Mouse (Mus musculus): ENCODE measurements around the gene Ntsr2.

The Ntsr2 gene

DNA sequence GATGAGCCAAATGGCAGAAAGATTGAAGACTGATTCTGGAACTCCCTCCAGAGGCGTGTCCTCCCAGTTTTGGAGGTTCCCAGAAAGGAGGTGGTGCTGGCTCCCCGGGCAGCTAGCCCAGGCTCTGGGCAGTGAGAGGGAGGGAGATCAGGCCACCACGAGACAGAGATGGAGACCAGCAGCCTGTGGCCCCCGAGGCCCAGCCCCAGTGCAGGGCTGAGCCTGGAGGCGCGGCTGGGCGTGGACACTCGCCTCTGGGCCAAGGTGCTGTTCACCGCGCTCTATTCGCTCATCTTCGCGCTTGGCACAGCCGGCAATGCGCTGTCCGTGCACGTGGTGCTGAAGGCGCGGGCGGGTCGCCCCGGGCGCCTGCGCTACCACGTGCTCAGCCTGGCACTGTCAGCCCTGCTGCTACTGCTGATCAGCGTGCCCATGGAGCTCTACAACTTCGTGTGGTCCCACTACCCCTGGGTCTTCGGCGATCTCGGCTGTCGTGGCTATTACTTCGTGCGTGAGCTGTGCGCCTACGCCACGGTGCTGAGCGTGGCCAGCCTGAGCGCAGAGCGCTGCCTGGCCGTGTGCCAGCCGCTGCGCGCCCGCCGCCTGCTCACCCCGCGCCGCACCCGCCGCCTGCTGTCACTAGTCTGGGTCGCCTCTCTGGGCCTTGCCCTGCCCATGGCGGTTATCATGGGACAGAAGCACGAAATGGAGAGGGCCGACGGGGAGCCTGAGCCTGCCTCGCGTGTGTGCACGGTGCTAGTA is at the start of gene Ntsr2:
Ntsr2 (plus strand) TSS at position 51 of the 762 bp plus-strand sequence.
- peak; percentile 16 for DNase-seq (ENCODE audit: low read depth)

DNA sequence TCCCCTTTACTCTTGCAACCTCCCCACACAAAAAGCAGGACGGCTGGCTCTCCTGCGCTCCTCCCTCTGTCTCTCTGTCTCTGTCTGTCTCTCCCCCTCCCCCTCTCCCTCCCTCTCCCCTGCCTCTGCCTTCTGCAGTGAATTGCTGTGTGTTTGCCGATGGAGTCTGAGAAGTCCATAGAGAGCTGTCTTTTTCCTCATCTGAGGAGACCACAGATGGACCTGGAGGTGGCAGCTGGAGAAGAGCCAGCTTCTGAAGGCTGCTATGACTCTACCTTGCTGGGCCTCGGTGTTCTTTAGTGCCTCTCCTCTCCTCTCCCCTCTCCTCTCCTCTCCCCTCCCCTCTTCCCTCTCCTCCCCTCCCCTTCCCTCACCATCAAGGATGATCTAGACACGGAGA is 47.6 kb upstream of the Ntsr2 start:
- no peak for DNase-seq (ENCODE audit: low read depth)

DNA sequence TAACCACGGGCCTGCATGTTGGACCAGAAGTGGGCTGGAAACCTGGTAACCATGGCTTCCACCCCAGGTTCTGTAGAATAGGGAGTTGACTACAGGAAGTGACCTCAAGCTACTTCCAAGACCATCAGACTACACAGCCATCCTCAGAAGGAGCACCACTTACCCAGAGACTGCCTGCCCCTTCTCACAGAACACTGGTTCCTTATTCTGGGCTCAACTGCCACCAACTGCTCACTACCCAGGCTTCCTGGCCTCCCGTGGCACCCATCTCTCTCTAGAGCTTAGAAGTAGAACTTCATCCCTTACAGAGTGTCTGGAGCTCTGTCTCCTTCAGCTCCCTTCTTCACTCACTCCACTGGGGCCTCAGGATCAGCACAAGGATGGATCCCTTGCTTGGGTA is 42.2 kb upstream of the Ntsr2 start, which contains the start of gene Lpin1:
Lpin1 (minus strand) TSS at position 31 of the 400 bp plus-strand sequence.
- DNase-seq (ENCODE audit: low read depth) = no peak

DNA sequence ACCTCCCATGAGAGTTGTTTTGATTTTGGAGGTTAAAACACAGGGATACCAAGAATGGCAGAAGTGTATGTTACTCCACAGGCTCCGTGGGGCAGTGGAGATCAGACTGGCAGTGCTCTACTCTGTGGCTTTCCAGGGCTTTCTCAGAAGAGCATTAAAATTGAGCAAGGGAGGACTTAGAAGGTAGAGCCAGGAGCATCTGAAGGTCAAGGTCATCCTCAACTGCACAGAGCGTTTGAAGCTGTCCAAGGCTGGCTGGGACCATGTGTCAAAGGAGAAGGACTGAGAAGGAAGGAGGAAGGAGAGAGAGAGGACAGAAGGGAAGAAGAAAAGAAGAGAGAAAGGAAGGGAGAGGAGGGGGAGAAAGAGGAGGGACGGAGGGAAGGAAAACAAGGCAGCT is 38.6 kb upstream of the Ntsr2 start:
- DNase-seq (ENCODE audit: low read depth) = no peak

DNA sequence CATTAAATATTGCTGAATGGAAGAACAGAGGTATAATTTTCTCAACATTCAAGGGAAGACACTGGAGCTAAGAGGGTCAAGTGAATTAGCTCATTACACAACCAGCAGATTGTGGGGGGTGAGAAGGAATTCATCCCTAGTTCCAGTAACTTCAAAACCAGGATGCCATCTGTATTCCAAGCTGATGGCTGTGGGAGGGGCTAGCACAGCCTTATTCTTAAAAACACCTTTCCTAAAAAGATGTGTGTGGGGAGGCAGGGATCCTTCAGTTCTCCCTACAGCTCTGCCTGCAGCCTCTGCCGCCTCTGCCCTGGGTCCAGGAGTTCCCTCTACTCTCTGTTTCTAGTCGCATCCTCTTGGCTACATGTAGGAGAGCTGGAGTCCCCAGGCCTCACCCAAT is 37.4 kb upstream of the Ntsr2 start:
- no peak for DNase-seq (ENCODE audit: low read depth)

DNA sequence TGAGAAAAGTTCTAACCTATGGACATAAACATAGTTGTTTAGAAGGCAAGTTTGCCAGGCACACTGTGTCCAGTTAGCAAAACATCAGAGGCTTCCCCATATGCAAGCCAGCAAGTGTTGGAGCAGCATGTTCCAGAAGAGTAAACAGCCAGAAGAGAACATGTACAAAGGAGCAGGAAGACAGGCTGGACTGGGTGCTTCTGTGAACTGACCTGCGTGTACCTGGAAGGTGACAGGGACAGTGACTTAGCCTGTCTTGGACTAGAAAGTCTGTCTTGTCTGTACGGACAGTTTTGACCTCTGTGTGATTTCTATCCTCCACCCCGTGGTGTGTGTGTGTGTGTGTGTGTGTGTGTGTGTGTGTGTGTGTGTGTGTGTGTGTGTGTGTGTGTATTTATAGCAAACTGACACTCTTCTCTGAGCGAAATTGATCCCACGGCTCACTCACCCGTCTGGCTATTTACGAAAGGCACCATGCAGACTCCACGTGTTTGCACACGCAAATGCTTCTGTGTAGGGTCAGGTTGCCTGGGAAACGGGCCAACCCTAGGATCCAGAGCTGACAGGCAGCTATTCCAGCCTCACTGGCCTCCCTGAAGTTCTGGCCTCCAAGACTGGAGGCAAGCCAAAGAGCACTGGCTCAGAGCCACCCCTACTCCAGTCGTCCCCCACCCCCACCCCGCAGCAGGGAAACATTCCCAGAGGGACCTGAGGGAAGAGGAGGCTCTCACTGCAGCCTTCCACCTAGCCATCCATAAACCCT is 34.5 kb upstream of the Ntsr2 start:
- no peak for DNase-seq (ENCODE audit: low read depth)

DNA sequence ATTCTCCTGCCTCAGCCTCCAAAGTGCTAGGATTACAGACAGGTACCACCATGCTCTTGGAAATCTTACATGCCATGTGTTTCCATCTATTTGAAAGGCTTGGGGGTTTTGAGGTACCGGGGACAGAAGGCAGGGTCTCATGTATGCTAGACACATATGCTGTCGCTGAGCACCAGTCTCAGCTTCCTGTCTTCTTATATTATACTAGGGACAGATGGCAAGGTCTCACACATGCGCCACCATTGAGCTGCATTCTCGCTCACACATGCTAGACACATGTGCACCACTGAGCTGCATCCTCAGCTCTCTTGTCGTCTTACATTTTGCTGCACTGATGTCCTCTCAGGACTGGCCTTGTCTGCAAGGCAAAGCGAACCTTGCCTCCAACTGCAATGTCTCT is 33.7 kb upstream of the Ntsr2 start:
- no peak for DNase-seq (ENCODE audit: low read depth)

DNA sequence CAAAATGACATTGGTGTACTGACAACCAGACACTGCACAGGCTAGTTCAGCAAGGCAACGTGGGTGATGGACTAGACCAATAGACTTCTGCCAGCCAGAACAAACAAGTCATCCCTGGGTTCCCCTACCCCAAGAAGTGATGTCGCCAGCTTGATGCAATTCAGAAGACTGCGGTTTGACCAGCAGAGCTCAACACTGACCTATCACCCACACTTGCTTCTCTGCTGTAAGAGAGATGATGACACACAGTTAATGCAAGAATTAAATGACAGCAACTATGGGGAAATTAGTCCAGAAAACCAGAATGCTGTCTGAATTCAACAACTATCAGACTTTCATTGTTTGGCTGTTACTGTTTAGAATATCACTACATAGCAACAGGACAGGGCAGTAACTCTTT is 33.0 kb upstream of the Ntsr2 start:
- DNase-seq (ENCODE audit: low read depth) = no peak

DNA sequence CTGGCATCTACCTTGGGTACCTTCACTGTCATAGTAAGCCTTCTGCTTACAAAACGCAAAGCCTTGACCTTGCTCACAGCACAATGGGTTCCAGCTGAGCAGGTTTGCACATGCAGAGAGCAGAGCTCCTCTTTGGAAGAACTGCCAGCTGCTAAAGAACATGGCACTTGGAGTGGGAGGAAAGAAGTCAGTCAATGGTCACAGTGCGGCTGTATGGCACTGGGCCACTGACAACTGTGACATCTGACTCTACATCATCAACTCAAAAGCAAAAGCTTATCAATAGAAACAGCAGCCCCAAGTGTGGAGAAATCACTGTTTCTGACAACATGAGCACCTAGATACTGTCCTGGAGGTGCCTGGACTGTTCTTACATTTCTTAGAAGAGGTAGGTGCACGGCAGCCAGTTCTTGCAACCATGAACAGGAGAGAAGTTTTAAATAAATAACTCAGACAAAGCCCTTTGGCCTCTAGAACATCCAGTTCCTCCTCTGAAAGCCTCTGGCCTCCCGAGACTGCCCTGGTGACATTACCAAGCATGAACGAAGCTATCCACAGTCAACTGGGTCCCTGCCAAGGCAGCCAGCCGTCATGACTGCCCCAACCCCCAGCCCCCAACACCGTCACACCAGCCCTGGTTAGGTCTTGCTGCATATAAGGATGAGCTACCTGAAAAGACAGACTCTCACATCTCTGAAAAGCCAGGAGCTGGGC is 22.9 kb upstream of the Ntsr2 start:
- DNase-seq (ENCODE audit: low read depth) = no peak

DNA sequence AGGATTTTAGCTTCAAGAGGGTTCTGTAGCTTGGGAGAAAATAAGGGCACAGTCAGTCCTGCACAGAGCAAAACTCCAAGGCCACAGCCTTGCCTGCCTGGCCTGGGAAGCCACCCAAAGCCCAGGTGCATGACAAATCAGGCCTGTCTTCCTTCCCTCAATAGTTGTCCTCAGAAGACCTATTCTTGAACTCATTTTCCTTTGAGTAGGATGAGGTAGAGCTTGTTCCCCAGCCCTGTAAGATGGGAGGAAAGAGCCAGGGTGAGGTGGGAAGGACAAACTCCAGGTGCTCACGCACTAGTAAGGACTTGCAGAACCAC is 22.4 kb upstream of the Ntsr2 start:
- DNase-seq (ENCODE audit: low read depth) = no peak

DNA sequence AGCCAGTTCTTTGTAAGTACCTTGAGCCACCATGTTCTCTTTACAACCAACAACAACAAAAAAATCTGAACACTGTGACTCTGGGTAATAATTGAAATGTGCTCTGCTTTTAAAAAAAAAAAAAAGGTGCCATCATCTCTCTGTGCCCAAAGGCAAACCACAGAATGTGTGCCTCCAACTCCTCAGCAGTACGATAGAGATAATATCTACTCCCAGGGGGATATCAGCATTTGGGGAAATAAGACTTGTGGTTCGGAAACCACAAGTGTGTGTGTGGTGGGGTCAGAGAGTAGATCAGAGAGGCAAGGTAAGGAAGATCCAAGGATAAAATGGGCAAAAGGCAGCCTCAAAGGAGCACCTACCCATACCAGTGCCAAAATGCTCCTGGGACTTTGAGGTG is 21.8 kb upstream of the Ntsr2 start:
- no peak for DNase-seq (ENCODE audit: low read depth)

DNA sequence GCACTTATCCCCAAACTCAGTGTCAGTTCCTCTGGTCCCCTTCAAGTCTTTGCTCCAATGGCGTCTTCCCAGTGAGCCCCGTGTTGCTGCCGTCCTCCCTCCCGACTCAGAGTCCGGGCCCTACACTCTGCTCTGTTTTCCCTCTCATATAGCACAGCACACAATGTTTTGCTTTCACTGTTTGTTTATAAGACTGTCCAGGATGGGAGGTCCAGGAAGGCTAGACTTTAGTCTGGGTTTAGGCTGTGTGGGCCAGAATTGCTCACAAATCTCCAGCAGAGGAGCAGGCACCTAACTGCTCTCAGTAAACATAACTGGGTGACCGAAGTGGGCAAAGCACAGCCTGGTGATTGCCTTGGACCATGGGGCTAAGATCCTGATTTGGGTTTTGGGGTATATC is 19.9 kb upstream of the Ntsr2 start:
- no peak for DNase-seq (ENCODE audit: low read depth)

DNA sequence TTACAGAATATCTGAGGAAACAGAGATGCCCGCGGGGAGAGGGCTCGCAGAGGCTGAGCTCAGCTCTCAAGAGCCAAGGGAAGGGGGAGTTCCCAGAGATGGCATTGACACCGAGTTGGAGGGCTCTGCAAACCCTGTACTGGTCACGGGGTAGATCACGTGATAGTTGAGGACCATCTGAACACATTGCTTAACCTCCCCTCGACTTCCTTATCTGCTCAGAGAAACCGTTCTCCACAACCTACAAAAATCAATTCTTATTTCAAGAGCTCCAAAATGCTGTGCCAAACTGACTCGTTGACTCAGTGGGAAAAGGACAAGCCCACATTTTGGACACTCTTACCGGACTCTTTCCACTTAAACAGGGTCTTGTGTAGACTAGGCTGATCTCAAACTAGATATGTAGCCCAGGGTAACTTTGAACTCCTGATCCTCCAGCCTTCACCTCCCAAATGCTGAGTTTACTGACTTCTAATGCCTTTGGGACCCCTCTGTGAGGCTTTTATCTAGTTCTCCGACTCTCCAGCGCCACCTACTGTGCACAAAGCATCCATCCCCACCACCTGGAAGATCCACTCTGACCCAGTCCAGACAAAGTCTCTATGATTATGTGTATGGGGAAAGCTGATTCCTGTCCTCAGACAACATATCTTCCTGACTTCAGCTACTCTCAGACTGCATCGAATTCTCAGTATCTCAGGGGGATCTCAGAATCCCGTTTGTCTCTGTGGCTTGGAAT is 18.9 kb upstream of the Ntsr2 start:
- peak; percentile 59 for DNase-seq (ENCODE audit: low read depth)

DNA sequence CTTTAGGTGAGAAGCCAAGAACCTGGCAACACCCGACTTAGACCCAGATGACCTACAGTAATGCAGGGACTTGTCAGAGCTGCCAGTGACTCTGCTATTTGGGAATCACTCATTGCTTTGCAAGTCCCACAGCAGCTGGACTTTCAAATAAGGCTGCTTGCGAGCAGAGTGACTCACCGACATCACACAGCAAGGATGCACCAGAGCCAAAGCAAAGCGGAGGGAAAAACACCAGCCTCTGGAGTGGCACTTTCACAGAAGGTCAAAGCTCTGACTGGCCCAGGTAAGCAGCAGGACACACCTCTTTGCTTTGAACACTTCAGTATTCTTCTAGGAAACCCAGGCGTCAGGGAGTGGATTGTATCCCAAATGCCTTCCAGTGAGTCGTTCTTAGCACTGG is 17.4 kb upstream of the Ntsr2 start:
- no peak for DNase-seq (ENCODE audit: low read depth)

DNA sequence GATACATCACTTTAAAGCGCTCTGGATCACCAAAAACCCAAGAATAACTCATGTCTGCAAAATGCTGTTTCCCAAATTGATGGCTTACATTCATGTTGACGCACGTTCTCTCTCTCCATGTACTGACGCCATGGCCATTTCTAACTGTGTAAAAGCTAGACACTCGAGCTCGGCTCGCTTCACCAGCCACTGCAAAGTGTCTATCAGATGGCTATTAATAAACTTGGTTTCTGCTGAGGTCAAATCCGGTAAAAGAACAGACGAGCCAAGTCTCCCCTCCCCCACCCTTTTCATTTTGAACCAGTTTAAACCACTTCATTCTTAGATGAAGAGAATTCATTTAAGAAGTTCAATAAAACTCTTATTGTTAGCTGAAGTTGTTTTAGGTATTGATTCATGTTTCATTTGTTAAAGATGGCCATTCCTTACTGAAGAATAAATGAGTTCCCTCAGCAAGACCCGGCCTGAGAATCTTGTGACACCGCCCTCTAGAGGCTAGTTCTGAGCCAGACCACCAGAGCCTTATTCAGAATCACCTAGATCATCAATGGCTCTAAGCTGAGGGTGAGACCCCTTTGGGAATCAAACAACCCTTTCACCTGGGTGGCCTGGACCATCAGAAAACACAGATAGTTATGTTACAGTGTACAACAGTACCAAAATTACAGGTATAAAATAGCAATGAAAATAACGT is 14.0 kb upstream of the Ntsr2 start:
- DNase-seq (ENCODE audit: low read depth) = peak; percentile 24

DNA sequence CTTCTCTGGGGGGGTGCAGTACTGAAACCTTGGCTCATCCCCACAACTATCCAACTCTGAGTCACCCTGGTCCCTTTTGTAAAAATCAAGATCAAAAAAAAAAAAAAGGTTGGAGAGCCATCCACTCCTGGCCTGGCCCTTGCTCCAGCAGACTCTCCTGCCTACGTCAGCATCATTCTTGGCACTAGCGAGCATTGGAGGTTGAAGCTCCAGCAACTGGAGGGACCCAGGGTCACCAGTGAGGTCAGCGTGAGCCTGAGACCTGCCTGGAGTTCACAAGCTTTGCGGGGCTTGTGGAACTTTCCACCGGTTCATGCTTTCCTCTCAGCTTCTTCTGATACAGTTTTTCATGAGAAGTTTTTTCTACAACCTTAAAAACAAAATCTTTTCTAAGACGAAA is 13.1 kb upstream of the Ntsr2 start:
- no peak for DNase-seq (ENCODE audit: low read depth)

DNA sequence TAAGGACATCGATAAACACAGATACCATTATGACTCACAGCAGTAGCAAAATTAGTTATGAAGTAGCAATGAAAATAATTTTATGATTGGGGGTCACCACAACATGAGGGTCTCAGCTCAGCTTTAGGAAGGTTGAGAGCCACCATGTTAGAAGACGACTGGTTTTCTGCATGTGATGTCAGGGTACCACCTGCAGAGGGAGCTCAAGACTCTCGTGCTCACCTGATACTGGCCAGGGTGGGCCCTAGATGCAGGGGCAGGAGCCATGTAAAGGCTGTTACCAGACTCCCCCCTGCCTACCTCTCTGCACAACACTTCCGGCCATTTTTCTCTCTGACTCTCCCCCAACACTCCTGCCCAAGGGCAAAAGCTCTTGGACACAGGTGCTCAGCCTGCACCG is 11.2 kb upstream of the Ntsr2 start:
- DNase-seq (ENCODE audit: low read depth) = peak; percentile 7

DNA sequence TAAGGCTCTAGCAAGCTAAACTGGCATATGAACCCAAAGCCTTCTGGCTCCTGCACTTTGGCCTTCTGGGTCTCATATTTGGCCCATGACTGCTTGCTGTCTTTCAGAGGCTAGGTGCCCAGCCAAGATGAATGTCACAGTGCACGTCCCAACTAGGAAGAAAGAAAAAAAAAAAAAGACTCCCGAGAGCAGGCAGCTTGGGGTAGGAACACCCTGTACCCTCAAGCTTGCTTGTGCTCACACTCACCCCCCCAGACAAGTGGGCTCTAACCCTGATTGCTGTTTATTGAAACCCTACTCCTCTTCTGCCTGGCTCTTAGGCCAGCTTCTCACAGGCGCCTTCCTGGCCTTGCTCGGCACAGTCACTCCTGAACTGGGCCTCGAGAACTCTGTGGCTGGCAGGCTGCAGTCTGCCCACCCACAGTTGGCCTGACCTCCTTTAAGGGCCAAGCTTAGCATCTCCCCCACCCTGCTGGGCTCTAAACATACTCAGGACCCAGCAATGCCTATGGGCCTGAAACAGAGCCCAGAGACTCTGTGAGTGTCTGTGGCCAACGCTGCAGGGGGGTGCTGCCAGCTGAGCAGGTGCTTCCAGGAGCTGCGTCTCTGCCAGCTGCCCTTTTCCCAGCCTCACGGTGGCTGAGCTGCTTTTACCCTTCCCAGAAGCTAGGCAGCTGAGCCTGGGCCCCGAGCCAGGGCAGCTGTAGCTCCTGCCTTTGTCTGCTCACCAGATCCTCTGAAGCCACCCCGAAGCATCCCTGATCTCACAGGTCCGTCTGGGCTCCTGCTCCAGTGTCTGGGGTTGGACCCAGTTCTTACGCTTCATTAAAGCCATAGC is 9.5 kb upstream of the Ntsr2 start:
- no peak for DNase-seq (ENCODE audit: low read depth)

DNA sequence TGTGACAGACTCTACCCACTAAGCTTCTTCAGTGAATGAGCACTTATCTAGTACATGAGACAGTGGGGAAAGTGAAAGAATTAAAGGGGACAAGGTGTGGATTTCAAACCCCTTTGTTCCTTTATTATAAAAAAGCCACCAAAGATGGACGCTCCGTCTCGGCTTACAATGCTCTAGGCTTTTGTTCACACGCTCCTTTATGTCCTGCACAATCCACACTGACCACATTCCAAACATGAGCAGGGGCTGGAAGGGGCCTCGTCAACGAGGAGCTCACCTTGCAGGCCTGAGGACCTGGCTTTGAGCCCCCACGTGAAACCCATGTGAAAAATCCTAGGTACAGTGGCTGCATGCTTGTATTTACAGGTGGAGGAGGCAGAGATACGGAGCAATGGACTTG is 8.5 kb upstream of the Ntsr2 start:
- DNase-seq (ENCODE audit: low read depth) = no peak

DNA sequence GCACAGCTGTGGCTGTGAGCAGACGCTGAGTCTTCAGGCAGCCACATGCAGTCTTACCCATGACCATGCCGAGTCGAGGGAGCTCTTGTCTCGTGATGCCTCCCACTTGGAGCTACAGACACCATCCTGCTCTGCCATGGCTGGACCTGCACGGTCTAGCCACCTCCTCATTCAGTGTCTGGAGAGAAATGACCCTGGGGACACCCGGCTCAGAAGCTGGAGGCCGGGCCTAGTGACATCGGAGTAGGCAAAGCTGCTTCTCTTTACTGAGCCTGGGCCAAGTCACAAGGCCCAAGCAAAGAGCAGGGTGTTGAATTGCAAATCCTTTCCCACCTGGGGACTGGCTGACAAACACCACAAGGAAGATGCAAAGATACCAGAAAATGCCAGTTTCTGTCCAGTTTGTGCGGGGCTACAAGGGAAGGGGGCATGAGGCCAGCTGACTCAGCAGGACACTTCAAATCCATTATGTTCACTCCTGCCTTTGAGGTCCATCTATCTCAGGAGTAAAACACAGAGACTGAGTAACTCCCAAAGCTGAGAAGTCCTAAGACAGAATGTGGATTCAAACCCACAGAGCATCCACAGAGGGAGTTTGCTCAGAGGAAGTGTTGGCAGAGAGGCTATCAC is 6.3 kb upstream of the Ntsr2 start:
- DNase-seq (ENCODE audit: low read depth) = no peak
